Comparison of ENCODE assay signal across 10 mouse cellular contexts in genomic region chr19:28883126-28883525, GRCm38 (mm10). TPM values are rescaled to one million over a fixed set of nuclear protein-coding genes. Genes with fewer than 3 reads are reported as not detected.
DNase-seq lines count a peak whose midpoint lies in the region; ATAC-seq and TF ChIP-seq lines count a peak whose summit lies in the region.
"Had no signal": no experiment of that assay in that cellular context is flagged by ENCODE, and none has a peak within 500 bp of the region (broad histone marks: within the 10 kb centered on the region; RNA-seq: fewer than 3 reads in every experiment).

No protein-coding gene starts in this region.

- TF ChIP-seq CTCF in heart, postnatal 0 days (IDR thresholded peaks at IDR 0.05; ENCODE audit: low read depth) = peak; percentile 60
- peak; percentile 70 for TF ChIP-seq CTCF in kidney, postnatal 0 days (IDR thresholded peaks at IDR 0.05; ENCODE audit: low read depth)

- no peak overlapping the region for H3K4me2 ChIP-seq in heart, postnatal 0 days (ENCODE audit: low read depth, low read length)
- H3K4me2 ChIP-seq in kidney, postnatal 0 days (ENCODE audit: low read length) = no peak overlapping the region
- H3K4me2 ChIP-seq: liver, embryonic 15.5 days had no signal

- no peak for ATAC-seq in heart, postnatal 0 days (ENCODE audit: insufficient read depth, low read depth)
- no peak for ATAC-seq in kidney, postnatal 0 days (replicated peaks; ENCODE audit: low FRiP score, low read depth)

- no peak overlapping the region for H3K27ac ChIP-seq in heart, postnatal 0 days (ENCODE audit: low read depth)
- H3K27ac ChIP-seq in heart, embryonic 10.5 days = no peak overlapping the region
- H3K27ac ChIP-seq in kidney, postnatal 0 days = no peak overlapping the region
- H3K27ac ChIP-seq: liver, embryonic 15.5 days had no signal

- no peak overlapping the region for H3K9ac ChIP-seq in heart, postnatal 0 days (replicated peaks; ENCODE audit: low read depth, low read length)
- no peak overlapping the region for H3K9ac ChIP-seq in kidney, postnatal 0 days (ENCODE audit: low read depth, low read length)
- H3K9ac ChIP-seq: liver, embryonic 15.5 days had no signal

- 50% methylated on average over 1 of the region's 1 CpGs for WGBS in heart, postnatal 0 days
- WGBS in heart, embryonic 10.5 days = 59% methylated on average over 1 of the region's 1 CpGs
- WGBS in kidney, postnatal 0 days = 68% methylated on average over 1 of the region's 1 CpGs

- TF ChIP-seq EP300 in heart, postnatal 0 days (IDR thresholded peaks at IDR 0.05; ENCODE audit: low read depth) = no peak

- H3K9me3 ChIP-seq in heart, postnatal 0 days (replicated peaks; ENCODE audit: control insufficient read depth, low read length) = no peaks in the 10 kb centered on the region
- H3K9me3 ChIP-seq in heart, embryonic 10.5 days = no peaks in the 10 kb centered on the region
- no peaks in the 10 kb centered on the region for H3K9me3 ChIP-seq in kidney, postnatal 0 days (replicated peaks; ENCODE audit: low read length)
- H3K9me3 ChIP-seq: liver, embryonic 15.5 days had no signal

- H3K27me3 ChIP-seq in heart, postnatal 0 days (ENCODE audit: control insufficient read depth, insufficient read depth, low read length) = no peaks in the 10 kb centered on the region
- no peaks in the 10 kb centered on the region for H3K27me3 ChIP-seq in heart, embryonic 10.5 days (ENCODE audit: insufficient read depth, poor library complexity, severe bottlenecking)
- no peaks in the 10 kb centered on the region for H3K27me3 ChIP-seq in kidney, postnatal 0 days (ENCODE audit: insufficient read depth, low read length)
- H3K27me3 ChIP-seq: liver, embryonic 15.5 days had no signal

- peak; percentile 8 for DNase-seq in heart, postnatal 0 days (ENCODE audit: low spot score)
- no peak for DNase-seq in heart, embryonic 10.5 days (ENCODE audit: low spot score)
- peak; percentile 44 for DNase-seq in right cerebral cortex, postnatal 4 days
- DNase-seq in right cerebral cortex, postnatal 25 days = no peak
- DNase-seq in brain, adult 2 months (ENCODE audit: low read depth, low spot score) = peak; percentile 57
- DNase-seq in kidney, postnatal 0 days (ENCODE audit: low spot score) = no peak
- peak; percentile 44 for DNase-seq in retina, postnatal 7 days (ENCODE audit: low read depth, low spot score)
- no peak for DNase-seq in spleen, postnatal 14 days (ENCODE audit: low spot score in 2 of 2)

- H3K36me3 ChIP-seq in heart, postnatal 0 days (replicated peaks; ENCODE audit: control insufficient read depth, insufficient read depth, low read length) = no peaks in the 10 kb centered on the region
- H3K36me3 ChIP-seq in heart, embryonic 10.5 days = no peaks in the 10 kb centered on the region
- H3K36me3 ChIP-seq in kidney, postnatal 0 days (ENCODE audit: insufficient read depth, low read length) = no peaks in the 10 kb centered on the region
- H3K36me3 ChIP-seq: liver, embryonic 15.5 days had no signal

- no peaks in the 10 kb centered on the region for H3K4me1 ChIP-seq in heart, postnatal 0 days (ENCODE audit: control insufficient read depth, insufficient read depth)
- peaks cover 8% of the 10 kb centered on the region; the same call in 1 of the 2 replicates for H3K4me1 ChIP-seq in heart, embryonic 10.5 days
- H3K4me1 ChIP-seq in kidney, postnatal 0 days (replicated peaks; ENCODE audit: insufficient read depth, low read length) = no peaks in the 10 kb centered on the region
- H3K4me1 ChIP-seq: liver, embryonic 15.5 days had no signal

- H3K4me3 ChIP-seq in heart, postnatal 0 days (ENCODE audit: low read depth, low read length) = no peak overlapping the region
- no peak overlapping the region for H3K4me3 ChIP-seq in heart, embryonic 10.5 days
- H3K4me3 ChIP-seq in kidney, postnatal 0 days (replicated peaks; ENCODE audit: low read depth, low read length) = no peak overlapping the region
- H3K4me3 ChIP-seq: erythroblast, embryonic 14.5 days; liver, embryonic 15.5 days had no signal

RNA-seq across cellular contexts. Expression of gene Slc1a1, which starts 48.3 kb away (rescaled TPM):
- total RNA-seq in heart, postnatal 0 days (2014; rRNA removed; ENCODE audit: low replicate concordance) = 9.7 and 14.1 TPM in 2 replicates
- polyA plus RNA-seq in heart, postnatal 0 days (2015; fragmentation: Nextera tagmentation; extraction: Ambion mirVana) = 2.3 and 3.7 TPM in 2 replicates
- 0.35 and 1.6 TPM in 2 replicates for polyA plus RNA-seq in heart, embryonic 10.5 days (2016; fragmentation: Nextera tagmentation; extraction: Ambion mirVana)
- 20.5 and 22.8 TPM in 2 replicates for polyA plus RNA-seq in kidney, postnatal 0 days (2015; fragmentation: Nextera tagmentation; extraction: Ambion mirVana)
- polyA plus RNA-seq: erythroblast, embryonic 14.5 days had no signal

Comparison
In these comparisons a context has a peak if more than half of its experiments do, and no peak if none do; other contexts are left out.
1. DNase-seq: peak in heart, postnatal 0 days (single experiment), right cerebral cortex, postnatal 4 days (single experiment), brain, adult 2 months (single experiment) and retina, postnatal 7 days (single experiment); none in heart, embryonic 10.5 days (single experiment), right cerebral cortex, postnatal 25 days (single experiment), kidney, postnatal 0 days (single experiment) and spleen, postnatal 14 days (0 of 2).